Mouse (Mus musculus) bone marrow, adult 2 months (tissue): ENCODE results near the gene Aadat.
"Not testable (repeated sequence)": the region's sequence is repeated elsewhere in the genome, so short reads cannot be mapped to it uniquely, and the experiment has no call there.

Experiments
- CTCF ChIP-seq: fragments of 200-500 bp; IDR thresholded peaks from 2 replicates; pipeline ENCODE4 v1.5.1; 2011; ENCODE audit warnings: low read length, control low read depth; ENCODE audit not compliant: control insufficient read depth, insufficient read depth
- POLR2A ChIP-seq: fragments of 200-500 bp; IDR thresholded peaks from 2 replicates; pipeline ENCODE4 v1.6.1; 2011; ENCODE audit warnings: low read depth, mild to moderate bottlenecking, control low read depth, low read length, borderline replicate concordance; ENCODE audit not compliant: control insufficient read depth

DNA sequence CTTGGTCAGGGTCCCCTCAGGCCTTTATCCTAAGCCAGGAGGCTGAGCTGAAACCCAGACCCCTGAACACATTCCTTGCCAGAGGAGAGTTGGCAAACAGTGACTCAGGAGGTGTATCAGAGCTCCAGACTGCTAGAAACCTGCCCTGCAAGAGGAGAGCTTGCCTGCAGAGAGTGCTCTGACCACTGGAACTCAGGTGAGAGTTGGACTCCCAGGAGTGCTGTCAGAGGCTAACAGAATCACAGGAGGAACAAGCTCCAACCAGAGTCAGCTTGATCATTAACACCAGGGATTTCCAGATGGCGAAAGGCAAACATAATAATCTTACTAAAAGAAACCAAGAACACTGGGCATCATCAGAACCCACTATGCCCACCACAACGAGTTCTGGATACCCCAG, 10.7 kb upstream of the Aadat start:
- TF ChIP-seq POLR2A, CTCF: not testable (repeated sequence)
